Mouse (Mus musculus): Measurements from ENCODE around the gene Grtp1.

The Grtp1 gene

DNA sequence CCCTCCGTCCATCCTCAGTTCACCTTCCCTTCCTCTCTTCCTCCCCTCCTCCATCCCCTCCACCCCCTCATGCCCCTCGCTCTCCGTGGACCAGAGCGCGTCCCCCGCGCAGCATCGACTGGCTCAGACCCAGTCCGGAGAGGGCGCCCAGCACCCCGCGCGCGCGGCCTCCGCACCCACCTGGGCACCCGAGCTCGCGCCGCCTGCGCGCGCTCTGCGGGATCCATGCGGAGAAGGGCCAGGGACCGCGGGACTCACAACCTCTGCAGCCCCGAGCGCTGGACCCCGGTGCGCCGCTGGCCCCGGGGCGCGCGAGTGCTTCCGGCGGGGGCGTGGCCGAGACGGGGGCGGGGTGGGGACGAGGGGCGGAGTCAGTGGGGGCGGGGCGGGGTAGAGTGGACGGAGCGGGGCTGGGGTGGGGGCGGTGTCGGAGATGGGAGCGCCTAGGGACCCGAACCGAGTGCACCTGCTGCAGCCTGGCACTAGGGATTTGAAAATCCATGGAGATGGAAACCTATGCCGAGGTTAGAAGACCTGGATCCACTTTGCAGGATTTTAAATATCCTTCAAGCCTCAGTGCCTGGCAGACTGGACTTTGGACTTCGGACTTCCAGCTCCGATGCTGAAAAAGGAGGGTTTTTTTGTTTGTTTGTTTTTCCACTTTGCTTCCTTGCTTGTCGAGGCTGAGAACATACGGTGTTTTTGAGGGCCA, at the start of gene Grtp1:
Grtp1 (minus strand) TSS at position 320 of the 712 bp plus-strand sequence.
- DNase-seq, result no peak

- DNase-seq, result no peak
Measured at GRCm38 (mm10) chr8:13244343-13244880, 44.0 kb upstream of the Grtp1 start.

DNA sequence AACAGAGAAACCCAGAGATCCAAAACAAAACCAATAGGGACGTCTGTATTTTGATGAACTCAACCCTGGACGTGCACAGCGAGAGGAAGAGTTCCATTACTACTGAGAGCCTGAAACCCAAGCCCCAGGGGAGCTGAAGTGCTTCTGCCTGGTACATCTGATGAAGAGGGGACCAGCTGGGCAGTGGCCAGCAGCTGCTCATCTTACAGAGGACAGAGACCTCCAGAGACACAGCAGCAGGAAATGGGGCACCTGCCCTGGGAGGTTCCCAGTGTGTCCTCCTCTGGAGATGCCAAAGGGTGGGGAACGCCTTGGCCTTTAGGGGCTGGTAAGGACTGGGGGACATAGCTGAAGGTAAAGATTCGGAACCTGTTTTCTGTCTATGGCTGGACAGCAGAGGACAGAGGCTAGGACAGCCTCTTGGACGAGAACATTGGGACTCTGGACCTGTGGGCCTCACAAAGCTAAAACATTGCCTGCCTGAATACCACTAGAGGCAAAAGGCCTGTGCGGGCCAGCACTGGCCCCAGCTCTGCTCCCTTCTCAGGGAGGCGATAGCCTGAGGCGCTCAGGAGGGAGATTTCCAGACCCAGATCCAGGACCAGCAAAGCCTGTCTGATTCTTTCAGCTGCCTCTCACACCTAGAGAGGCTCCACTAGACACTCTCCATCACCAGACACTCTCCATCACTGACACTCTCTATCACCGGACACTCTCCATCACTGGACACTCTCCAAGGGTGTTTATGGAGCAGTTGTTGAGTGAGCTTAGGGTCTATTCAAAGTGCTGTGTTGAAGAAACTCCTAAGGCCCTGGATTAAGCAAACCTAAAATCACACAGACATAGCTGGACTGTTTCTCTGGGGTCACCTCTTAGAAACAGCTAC, 42.8 kb upstream of the Grtp1 start:
- DNase-seq, result no peak

GRCm38 (mm10) chr8:13240691-13241090, 40.3 kb upstream of the Grtp1 start:
- DNase-seq, result no peak

- no peak for DNase-seq
Measured at GRCm38 (mm10) chr8:13240055-13240454, 39.6 kb upstream of the Grtp1 start.

- no peak for DNase-seq
Measured at GRCm38 (mm10) chr8:13234803-13235202, 34.4 kb upstream of the Grtp1 start.

GRCm38 (mm10) chr8:13230471-13230870, 30.1 kb upstream of the Grtp1 start:
- no peak for DNase-seq

DNA sequence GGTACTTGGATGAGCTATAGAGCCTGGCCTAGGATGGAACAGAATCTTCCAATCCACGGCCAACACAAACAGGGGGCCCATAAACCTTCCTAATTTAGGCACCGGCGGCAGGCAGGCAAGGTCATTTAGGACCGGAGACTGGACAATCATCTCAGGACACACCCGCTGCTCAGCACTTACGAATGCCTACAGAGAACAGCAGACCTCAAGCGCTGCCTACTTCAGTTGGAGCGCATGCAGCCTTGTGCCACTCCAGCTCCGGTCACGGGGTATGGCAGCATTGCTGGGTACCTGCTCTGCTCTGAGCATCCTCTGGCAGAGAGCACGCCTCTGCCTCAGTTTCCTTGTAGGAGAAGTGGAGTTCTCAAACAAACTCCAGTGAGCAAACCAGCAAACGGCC, 29.4 kb upstream of the Grtp1 start:
- DNase-seq, result no peak

- no peak for DNase-seq
Measured at GRCm38 (mm10) chr8:13228923-13229610, 28.6 kb upstream of the Grtp1 start.

GRCm38 (mm10) chr8:13227184-13227583, 26.8 kb upstream of the Grtp1 start:
- DNase-seq, result no peak

- no peak for DNase-seq
Measured at GRCm38 (mm10) chr8:13226288-13226687, 25.9 kb upstream of the Grtp1 start.

DNA sequence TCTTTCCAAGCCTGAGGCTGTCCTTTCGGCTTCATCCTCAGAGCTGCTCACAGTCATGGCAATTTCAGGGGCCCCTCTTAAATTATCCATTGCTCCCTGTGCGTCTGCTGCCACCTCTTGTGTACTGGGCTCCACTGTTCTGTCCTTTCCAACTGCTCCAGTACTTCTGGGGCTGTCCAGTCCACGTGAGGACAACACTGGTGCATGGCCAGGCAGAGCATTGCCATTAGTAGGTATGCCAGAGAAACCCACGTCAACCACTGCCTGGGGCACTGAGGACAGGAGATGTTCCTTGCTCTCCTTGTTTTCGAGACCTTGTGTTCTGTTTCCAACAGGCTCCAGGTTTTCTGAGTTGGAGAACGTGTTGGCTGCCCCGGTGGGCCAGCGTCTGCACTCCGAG, 24.0 kb upstream of the Grtp1 start:
- DNase-seq, result no peak

- DNase-seq, result no peak
Measured at GRCm38 (mm10) chr8:13218441-13218840, 18.0 kb upstream of the Grtp1 start.

- DNase-seq, result no peak
Measured at GRCm38 (mm10) chr8:13217986-13218385, 17.6 kb upstream of the Grtp1 start.

GRCm38 (mm10) chr8:13217093-13217492, 16.7 kb upstream of the Grtp1 start:
- DNase-seq, result no peak

DNA sequence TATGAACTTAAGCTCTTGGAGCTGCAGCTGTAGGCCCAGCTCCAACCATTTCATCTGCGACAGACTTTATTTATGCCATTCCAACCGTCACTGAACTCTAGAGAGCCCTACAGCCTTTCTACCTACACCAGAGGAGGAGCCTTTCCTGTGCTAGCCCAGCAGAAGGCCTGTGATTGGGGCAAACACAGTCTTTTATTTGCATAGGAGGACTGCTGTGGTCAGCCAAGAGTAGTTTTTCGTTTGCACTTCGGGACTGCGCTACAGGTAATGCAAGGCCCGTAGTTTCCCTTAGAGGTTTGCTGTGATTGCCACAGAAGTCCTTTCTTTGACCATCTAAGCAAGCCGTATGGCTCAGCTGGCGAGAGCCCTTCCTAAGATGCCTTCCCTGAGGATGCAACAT, 16.0 kb upstream of the Grtp1 start:
- no peak for DNase-seq

- peak; percentile 80 for DNase-seq
Measured at GRCm38 (mm10) chr8:13213479-13214268, 13.3 kb upstream of the Grtp1 start.

DNA sequence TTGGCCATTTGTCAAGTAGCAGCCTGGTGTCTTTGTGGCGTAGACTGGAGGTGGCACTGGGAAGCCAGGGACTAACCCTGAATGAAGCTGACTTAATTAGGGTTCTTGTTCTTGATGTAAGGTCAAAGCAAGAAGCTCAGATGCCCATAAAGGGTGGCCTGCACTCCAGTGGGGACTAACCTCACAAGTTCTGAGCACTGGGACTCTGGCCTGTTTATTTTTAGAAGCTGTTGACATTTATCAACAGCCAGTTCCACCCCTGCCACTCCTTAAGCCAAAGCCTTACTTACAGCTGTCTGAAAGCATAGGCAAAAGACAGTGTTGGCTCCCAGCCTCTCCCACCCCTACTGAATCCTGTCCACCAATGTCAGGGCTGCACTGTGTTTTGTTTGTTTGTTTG, 9.3 kb upstream of the Grtp1 start:
- no peak for DNase-seq

DNA sequence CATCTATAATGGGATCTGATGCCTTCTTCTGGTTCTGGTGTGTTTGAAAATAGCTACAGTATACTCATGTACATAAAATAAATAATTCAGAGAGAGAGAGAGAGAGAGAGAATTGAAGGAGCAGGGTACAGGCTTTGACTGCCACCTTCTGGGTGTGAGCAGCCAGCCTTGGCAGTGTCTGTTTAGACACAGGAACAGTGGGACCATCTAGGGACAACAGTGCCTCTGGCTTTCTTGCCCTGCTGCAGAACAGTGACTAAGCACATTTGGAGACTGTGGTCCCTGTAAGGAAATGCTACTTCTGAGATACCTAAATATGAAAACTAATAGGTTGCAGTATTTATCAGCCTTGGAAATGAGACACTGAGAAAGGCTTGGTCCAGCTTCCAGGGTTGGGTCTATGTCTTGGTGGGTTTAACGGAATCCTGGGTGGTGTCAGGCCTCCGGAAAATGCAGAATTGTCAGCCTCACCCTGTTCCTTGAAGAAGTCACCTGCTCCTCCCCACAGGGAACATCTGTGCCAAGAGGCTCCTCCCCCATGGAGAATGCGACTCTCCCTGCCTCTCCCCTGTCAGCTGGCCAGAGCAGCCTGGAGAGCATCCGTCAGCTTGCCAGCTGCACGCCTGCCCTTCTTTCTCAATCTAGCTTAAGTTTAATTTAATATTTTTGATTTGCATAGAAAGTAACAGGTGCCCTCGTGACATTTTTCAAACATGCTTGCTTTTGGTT, 8.4 kb upstream of the Grtp1 start:
- no peak for DNase-seq

- DNase-seq, result no peak
Measured at GRCm38 (mm10) chr8:13206290-13206689, 5.9 kb upstream of the Grtp1 start.

- no peak for DNase-seq
Measured at GRCm38 (mm10) chr8:13205311-13205710, 4.9 kb upstream of the Grtp1 start.
